Mouse (Mus musculus): Measurements from ENCODE around the gene 2700049A03Rik.

Gene 2700049A03Rik

DNA sequence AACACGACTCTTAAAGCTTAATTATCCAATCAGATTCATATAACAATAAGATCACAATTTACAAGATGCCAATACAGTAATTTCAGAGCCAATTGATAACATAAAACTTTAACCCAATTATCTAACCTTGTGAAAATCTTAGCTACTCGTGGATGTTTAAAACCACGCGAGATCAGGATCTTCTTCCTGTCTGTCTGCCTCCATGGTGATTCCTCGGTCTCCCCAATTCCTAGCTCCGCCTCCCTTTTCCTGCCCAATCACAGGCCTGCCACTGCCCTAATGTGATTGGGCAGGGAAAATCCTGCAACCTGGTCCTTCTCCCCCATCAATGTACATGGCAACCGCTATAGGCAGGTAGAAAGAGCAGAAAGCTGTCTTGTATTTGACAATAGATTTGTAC, 132.7 kb downstream of the 2700049A03Rik start:
- DNase-seq (ENCODE audit: low spot score): no peak

DNA sequence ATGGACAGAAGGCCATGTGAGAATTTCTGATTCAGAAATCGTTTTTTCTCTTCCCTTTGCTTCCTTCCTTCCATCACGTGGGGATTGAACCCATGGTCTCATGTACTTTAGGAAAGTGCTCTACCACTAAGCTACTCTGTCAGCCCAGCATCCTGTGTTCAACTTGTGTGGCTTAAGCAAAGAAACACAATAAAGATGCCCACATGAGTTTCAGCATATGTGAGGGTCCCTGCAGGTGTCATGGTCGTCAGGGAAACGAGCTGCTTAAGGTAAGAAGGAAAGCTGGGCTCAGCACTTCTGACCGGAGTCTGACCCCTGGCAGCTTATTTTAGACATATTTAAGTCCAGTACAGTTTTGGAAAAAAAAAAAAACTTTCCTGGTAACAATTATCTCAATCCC, 134.5 kb downstream of the 2700049A03Rik start:
- no peak for DNase-seq (ENCODE audit: low spot score)

DNA sequence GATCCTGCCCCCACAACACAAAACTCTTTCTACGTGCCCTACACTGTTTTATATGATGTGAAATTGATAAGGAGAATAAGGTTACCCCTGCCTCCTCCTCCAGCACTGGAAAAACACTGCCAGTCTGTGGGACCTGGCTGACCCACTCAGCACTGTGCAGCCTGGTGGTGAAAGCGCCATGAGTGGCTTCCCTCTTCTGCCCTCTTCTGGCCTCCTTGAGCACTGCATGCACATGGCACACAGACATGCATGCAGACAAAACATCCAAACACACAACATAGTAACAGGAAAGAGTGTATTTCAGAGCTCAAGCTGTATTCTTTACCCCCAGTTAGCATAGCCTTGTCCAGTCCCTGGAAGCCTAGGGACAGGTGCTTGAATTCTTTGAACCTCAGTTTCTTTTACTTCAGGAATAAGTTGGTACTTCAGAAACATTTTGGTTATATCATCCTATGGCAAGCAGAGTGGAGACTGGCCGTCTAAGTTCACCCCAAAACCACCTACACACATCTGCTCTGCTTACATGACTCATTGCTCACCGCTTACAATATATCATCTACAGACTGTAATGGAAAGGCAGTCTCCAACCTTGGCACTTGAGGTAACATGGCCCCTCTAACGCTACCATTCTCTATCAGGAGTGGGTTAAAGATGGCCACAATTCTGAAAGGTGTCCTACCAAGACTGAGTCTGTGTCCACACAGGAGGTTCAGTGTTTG, 138.0 kb downstream of the 2700049A03Rik start:
- no peak for DNase-seq (ENCODE audit: low spot score)

DNA sequence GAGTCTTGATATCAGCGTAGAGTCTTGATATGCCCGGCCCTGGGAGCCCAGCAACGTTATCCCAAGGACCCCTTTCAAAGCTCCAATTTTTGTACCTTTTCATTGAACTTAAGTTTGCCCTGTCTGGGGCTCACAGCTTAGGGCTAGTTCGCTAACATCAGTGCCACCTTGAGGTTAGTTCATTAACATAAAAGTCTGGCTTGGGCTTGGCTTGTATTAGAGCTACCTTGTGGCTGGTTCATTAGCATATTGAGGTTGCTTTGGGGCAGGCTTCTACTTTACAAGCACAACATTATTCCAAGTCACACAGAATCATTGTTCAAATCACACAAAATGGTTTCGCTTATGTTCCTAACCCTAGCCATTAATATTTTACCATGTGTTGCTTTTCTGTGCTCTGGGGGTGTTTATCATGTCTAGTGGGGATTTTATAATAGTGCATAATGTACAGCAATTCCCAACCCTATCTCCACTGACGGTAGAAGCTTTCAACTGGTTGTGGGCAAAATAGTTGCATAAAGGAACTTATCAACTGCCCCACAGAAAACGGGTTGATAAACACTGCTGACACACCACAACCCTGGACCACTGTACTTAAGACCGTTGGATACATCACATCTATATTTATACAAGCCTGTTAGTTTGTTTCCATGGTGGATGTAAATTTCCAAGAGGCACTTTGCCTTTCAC, 139.4 kb downstream of the 2700049A03Rik start:
- DNase-seq (ENCODE audit: low spot score): no peak

- DNase-seq (ENCODE audit: low spot score): no peak
These were observed 143.0 kb downstream of the 2700049A03Rik start for GRCm38 (mm10) chr12:71279521-71280262.

- no peak for DNase-seq (ENCODE audit: low spot score)
These were observed 144.6 kb downstream of the 2700049A03Rik start for GRCm38 (mm10) chr12:71281201-71281768.

DNA sequence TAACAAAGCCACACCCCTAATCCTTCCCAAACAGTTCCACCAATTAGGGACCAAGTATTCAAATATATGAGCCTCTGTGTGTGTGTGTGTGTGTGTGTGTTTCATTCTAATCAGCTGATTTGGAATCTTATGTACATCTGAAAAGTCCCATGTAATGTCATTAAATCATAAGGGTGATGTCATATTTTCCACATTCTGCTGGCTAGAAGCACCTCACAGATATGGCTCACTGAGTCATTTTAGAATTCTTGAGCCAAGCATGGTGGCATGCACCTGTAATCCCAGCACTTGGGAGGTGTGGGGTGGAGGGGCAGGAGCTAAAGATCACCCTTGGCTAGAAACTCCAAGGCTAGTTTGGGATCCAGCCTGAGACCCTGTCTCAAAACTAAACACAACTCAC, 148.8 kb downstream of the 2700049A03Rik start:
- DNase-seq (ENCODE audit: low spot score): no peak

GRCm38 (mm10) chr12:71290460-71290859, 153.8 kb downstream of the 2700049A03Rik start:
- no peak for DNase-seq (ENCODE audit: low spot score)
